ENCODE assay signal across 13 mouse cellular contexts in genomic region chr14:108049997-108050396, GRCm38 (mm10).
"Had no signal": no experiment of that assay in that cellular context is flagged by ENCODE, and none has a peak within 500 bp of the region (broad histone marks: within the 10 kb centered on the region; RNA-seq: fewer than 3 reads in every experiment).

No protein-coding gene starts in this region.

- H3K4me2 ChIP-seq: liver, embryonic 12.5 days; lung, embryonic 14.5 days; midbrain, embryonic 12.5 days; midbrain, embryonic 15.5 days had no signal

- H3K9me3 ChIP-seq: liver, embryonic 12.5 days; midbrain, embryonic 10.5 days; midbrain, embryonic 12.5 days; midbrain, embryonic 15.5 days had no signal

- H3K4me1 ChIP-seq: liver, embryonic 12.5 days; midbrain, embryonic 10.5 days; midbrain, embryonic 12.5 days; midbrain, embryonic 15.5 days had no signal

- H3K36me3 ChIP-seq: liver, embryonic 12.5 days; midbrain, embryonic 10.5 days; midbrain, embryonic 12.5 days; midbrain, embryonic 15.5 days had no signal

- H3K27me3 ChIP-seq: liver, embryonic 12.5 days; midbrain, embryonic 12.5 days; midbrain, embryonic 15.5 days had no signal

- H3K27ac ChIP-seq: liver, embryonic 12.5 days; liver, embryonic 14.5 days; midbrain, embryonic 10.5 days; midbrain, embryonic 12.5 days; midbrain, embryonic 15.5 days had no signal

- H3K9ac ChIP-seq: liver, embryonic 12.5 days; liver, embryonic 14.5 days; lung, embryonic 14.5 days; midbrain, embryonic 12.5 days; midbrain, embryonic 15.5 days had no signal

- DNase-seq: lung, adult 18-20 months; lung, embryonic 14.5 days; lung, postnatal 10 days; lung, postnatal 4 days; right cerebral cortex, postnatal 14 days; thymus, adult 18-20 months; thymus, postnatal 14 days; thymus, postnatal 36 days had no signal

- H3K4me3 ChIP-seq: liver, embryonic 12.5 days; midbrain, embryonic 10.5 days; midbrain, embryonic 12.5 days; midbrain, embryonic 15.5 days had no signal

- ATAC-seq: liver, embryonic 12.5 days; midbrain, embryonic 15.5 days had no signal
